Mouse (Mus musculus) heart, embryonic 12.5 days (tissue): ENCODE measurements around the gene Thtpa. TPM values are rescaled to one million over a fixed set of nuclear protein-coding genes. Genes with fewer than 3 reads are reported as not detected.

ENCODE experiments used
- ATAC-seq: fragments of 200-750 bp; cut with Nextera tagmentation; 2 replicates; pipeline ENCODE4 v1.8.0; 2017; ENCODE audit warnings: moderate TSS enrichment, moderate library complexity; ENCODE audit not compliant: insufficient number of reproducible peaks, low FRiP score
- H3K27ac ChIP-seq: fragments of 300-500 bp; sonication (generic); 2 replicates; pipeline ENCODE4 v1.5.1; 2016; ENCODE audit warnings: mild to moderate bottlenecking, moderate library complexity; ENCODE audit not compliant: poor library complexity, severe bottlenecking
- H3K27me3 ChIP-seq: fragments of 300-500 bp; sonication (generic); replicated peaks from 2 replicates; pipeline ENCODE4 v1.6.1; 2016; ENCODE audit warnings: mild to moderate bottlenecking, moderate library complexity
- H3K36me3 ChIP-seq: fragments of 300-500 bp; sonication (generic); 2 replicates; pipeline ENCODE4 v1.6.1; 2016; ENCODE audit warnings: mild to moderate bottlenecking, moderate library complexity
- H3K4me1 ChIP-seq: fragments of 300-500 bp; sonication (generic); replicated peaks from 2 replicates; pipeline ENCODE4 v1.6.1; 2016; ENCODE audit warnings: mild to moderate bottlenecking
- H3K4me2 ChIP-seq: fragments of 300-500 bp; sonication (generic); 2 replicates; pipeline ENCODE4 v1.6.1; 2016; ENCODE audit warnings: mild to moderate bottlenecking, moderate library complexity
- H3K4me3 ChIP-seq: fragments of 300-500 bp; sonication (generic); 2 replicates; pipeline ENCODE4 v1.5.1; 2016; ENCODE audit warnings: mild to moderate bottlenecking
- H3K9ac ChIP-seq: fragments of 300-500 bp; sonication (generic); 2 replicates; pipeline ENCODE4 v1.6.1; 2016; ENCODE audit warnings: mild to moderate bottlenecking, moderate library complexity
- H3K9me3 ChIP-seq: fragments of 300-500 bp; sonication (generic); replicated peaks from 2 replicates; pipeline ENCODE4 v1.6.1; 2016; ENCODE audit warnings: mild to moderate bottlenecking, moderate library complexity
- WGBS: fragments of 180-500 bp; shearing (Covaris S2); methylation state at CpG from one replicate; pipeline ENCODE4 v1.1.7; 2016; 5-methylcytosine and 5-hydroxymethylcytosine counted together
- polyA plus RNA-seq: library from polyadenylated mRNA; unstranded; fragments of >200 nt; fragmentation: Nextera tagmentation; extraction: Ambion mirVana; gene quantifications from 2 replicates; pipeline ENCODE4 v1.2.1, GENCODE M21; 2016

Thtpa gene
- polyA plus RNA-seq: 14.3 and 14.8 TPM in 2 replicates

- under 1% methylated on average over 30 of the region's 30 CpGs for WGBS
- Histone ChIP-seq H3K27ac (peak within 1 kb of the TSS; percentile 73), H3K4me3 (peak within 1 kb of the TSS; percentile 68), H3K9ac (peak within 1 kb of the TSS; percentile 73), H3K36me3 (peaks cover 19% of the 10 kb centered on the region), H3K27me3 (no peaks in the 10 kb centered on the region), H3K9me3 (no peaks in the 10 kb centered on the region), H3K4me1 (peaks cover 33% of the 10 kb centered on the region), H3K4me2 (peak within 1 kb of the TSS; percentile 73)
- ATAC-seq: peak; percentile 51
These were observed at the start of gene Thtpa for GRCm38 (mm10) chr14:55094704-55095231. Thtpa (plus strand) TSS chr14:55094784.

- H3K27me3 ChIP-seq: no peaks in the 10 kb centered on the region
- H3K36me3 ChIP-seq: no peaks in the 10 kb centered on the region
- no peak overlapping the region for H3K4me2 ChIP-seq
- H3K9ac ChIP-seq: no peak overlapping the region
- H3K4me3 ChIP-seq: no peak overlapping the region
- no peak overlapping the region for H3K27ac ChIP-seq
- no peaks in the 10 kb centered on the region for H3K9me3 ChIP-seq
- H3K4me1 ChIP-seq: no peaks in the 10 kb centered on the region
- no peak for ATAC-seq
- WGBS: 76% methylated on average over 2 of the region's 2 CpGs
These were observed 46.5 kb upstream of the Thtpa start for GRCm38 (mm10) chr14:55047971-55048531.

- no peaks in the 10 kb centered on the region for H3K4me1 ChIP-seq
- no peak overlapping the region for H3K27ac ChIP-seq
- no peak for ATAC-seq
- peaks cover 12% of the 10 kb centered on the region for H3K27me3 ChIP-seq
- H3K4me2 ChIP-seq: no peak overlapping the region
- H3K4me3 ChIP-seq: no peak overlapping the region
- H3K9ac ChIP-seq: no peak overlapping the region
- no peaks in the 10 kb centered on the region for H3K36me3 ChIP-seq
- H3K9me3 ChIP-seq: no peaks in the 10 kb centered on the region
- WGBS: 83% methylated on average over 9 of the region's 9 CpGs
These were observed 42.1 kb upstream of the Thtpa start for GRCm38 (mm10) chr14:55052496-55052895.

GRCm38 (mm10) chr14:55053050-55053449 is 41.5 kb upstream of the Thtpa start:
- Histone ChIP-seq H3K9me3 (no peaks in the 10 kb centered on the region), H3K4me3 (no peak overlapping the region), H3K27ac (no peak overlapping the region), H3K9ac (no peak overlapping the region), H3K27me3 (peaks cover 12% of the 10 kb centered on the region), H3K4me2 (no peak overlapping the region), H3K4me1 (no peaks in the 10 kb centered on the region), H3K36me3 (no peaks in the 10 kb centered on the region)
- no peak for ATAC-seq
- 78% methylated on average over 4 of the region's 4 CpGs for WGBS

- WGBS: 84% methylated on average over 17 of the region's 17 CpGs
- peaks cover 12% of the 10 kb centered on the region for H3K27me3 ChIP-seq
- no peaks in the 10 kb centered on the region for H3K9me3 ChIP-seq
- H3K27ac ChIP-seq: no peak overlapping the region
- H3K9ac ChIP-seq: no peak overlapping the region
- no peaks in the 10 kb centered on the region for H3K36me3 ChIP-seq
- no peak overlapping the region for H3K4me2 ChIP-seq
- H3K4me1 ChIP-seq: no peaks in the 10 kb centered on the region
- no peak overlapping the region for H3K4me3 ChIP-seq
- ATAC-seq: no peak
These were observed 40.8 kb upstream of the Thtpa start for GRCm38 (mm10) chr14:55053708-55054190.

GRCm38 (mm10) chr14:55054191-55054749 is 40.3 kb upstream of the Thtpa start:
- peaks cover 12% of the 10 kb centered on the region for H3K27me3 ChIP-seq

GRCm38 (mm10) chr14:55055167-55055834 is 39.3 kb upstream of the Thtpa start:
- Histone ChIP-seq H3K36me3 (no peaks in the 10 kb centered on the region), H3K4me1 (peaks cover 7% of the 10 kb centered on the region), H3K27ac (no peak overlapping the region), H3K4me3 (no peak overlapping the region), H3K9ac (no peak overlapping the region), H3K9me3 (no peaks in the 10 kb centered on the region), H3K4me2 (no peak overlapping the region), H3K27me3 (peaks cover 12% of the 10 kb centered on the region)
- 74% methylated on average over 11 of the region's 11 CpGs for WGBS
- ATAC-seq: no peak

More at GRCm38 (mm10) chr14:55054191-55054749, 40.3 kb upstream of the Thtpa start:
- H3K4me3 ChIP-seq: no peak overlapping the region
- H3K36me3 ChIP-seq: no peaks in the 10 kb centered on the region
- no peak overlapping the region for H3K9ac ChIP-seq
- ATAC-seq: no peak
- H3K9me3 ChIP-seq: no peaks in the 10 kb centered on the region
- H3K4me2 ChIP-seq: no peak overlapping the region
- 81% methylated on average over 10 of the region's 10 CpGs for WGBS
- no peak overlapping the region for H3K27ac ChIP-seq
- H3K4me1 ChIP-seq: peaks cover under 1% of the 10 kb centered on the region; the same call in 1 of the 2 replicates

GRCm38 (mm10) chr14:55059009-55059408 is 35.6 kb upstream of the Thtpa start:
- peaks cover 22% of the 10 kb centered on the region for H3K4me1 ChIP-seq
- no peak overlapping the region for H3K9ac ChIP-seq
- H3K36me3 ChIP-seq: no peaks in the 10 kb centered on the region
- 62% methylated on average over 1 of the region's 1 CpGs for WGBS
- ATAC-seq: no peak
- H3K27me3 ChIP-seq: peaks cover 23% of the 10 kb centered on the region
- no peaks in the 10 kb centered on the region for H3K9me3 ChIP-seq
- H3K4me2 ChIP-seq: no peak overlapping the region
- no peak overlapping the region for H3K4me3 ChIP-seq
- H3K27ac ChIP-seq: no peak overlapping the region

- Histone ChIP-seq H3K27ac (no peak overlapping the region), H3K9ac (no peak overlapping the region), H3K36me3 (no peaks in the 10 kb centered on the region), H3K4me3 (no peak overlapping the region), H3K4me1 (peaks cover 22% of the 10 kb centered on the region), H3K9me3 (no peaks in the 10 kb centered on the region), H3K27me3 (peaks cover 26% of the 10 kb centered on the region), H3K4me2 (no peak overlapping the region)
- ATAC-seq: no peak
- 52% methylated on average over 5 of the region's 5 CpGs for WGBS
These were observed 34.7 kb upstream of the Thtpa start for GRCm38 (mm10) chr14:55059931-55060330.

GRCm38 (mm10) chr14:55061845-55062244 is 32.7 kb upstream of the Thtpa start:
- H3K9ac ChIP-seq: no peak overlapping the region
- H3K9me3 ChIP-seq: no peaks in the 10 kb centered on the region
- H3K4me3 ChIP-seq: no peak overlapping the region
- peaks cover 15% of the 10 kb centered on the region for H3K36me3 ChIP-seq
- 0 out of 2 replicates have a peak, but pooled peaks have one; percentile 19 for ATAC-seq
- H3K27ac ChIP-seq: no peak overlapping the region
- peaks cover 22% of the 10 kb centered on the region for H3K4me1 ChIP-seq
- peaks cover 44% of the 10 kb centered on the region for H3K27me3 ChIP-seq
- no peak overlapping the region for H3K4me2 ChIP-seq
- WGBS: 57% methylated on average over 7 of the region's 7 CpGs

GRCm38 (mm10) chr14:55062626-55063025 is 32.0 kb upstream of the Thtpa start:
- 4% methylated on average over 17 of the region's 17 CpGs for WGBS
- peak; percentile 80 for ATAC-seq
- Histone ChIP-seq H3K27me3 (peaks cover 44% of the 10 kb centered on the region), H3K4me1 (peaks cover 22% of the 10 kb centered on the region), H3K27ac (no peak overlapping the region), H3K4me3 (peak overlapping the region; percentile 23), H3K9ac (no peak overlapping the region), H3K9me3 (no peaks in the 10 kb centered on the region), H3K36me3 (peaks cover 22% of the 10 kb centered on the region), H3K4me2 (peak overlapping the region; percentile 61)
